Mouse (Mus musculus) erythroblast, embryonic 14.5 days (primary cell): ENCODE data around the gene Slc29a4. TPM values are rescaled to one million over a fixed set of nuclear protein-coding genes. Genes with fewer than 3 reads are reported as not detected.

Experiments used
- H3K27me3 ChIP-seq: 2 replicates; pipeline ENCODE4 v1.6.1; 2012; ENCODE audit warnings: inconsistent platforms; ENCODE audit not compliant: control insufficient read depth
- H3K36me3 ChIP-seq: 2 replicates; pipeline ENCODE4 v1.6.1; 2012; ENCODE audit warnings: mild to moderate bottlenecking, inconsistent platforms; ENCODE audit not compliant: control insufficient read depth
- H3K4me1 ChIP-seq: 2 replicates; pipeline ENCODE4 v1.6.1; 2012; ENCODE audit warnings: inconsistent platforms; ENCODE audit not compliant: control insufficient read depth
- H3K4me3 ChIP-seq: replicated peaks from 2 replicates; pipeline ENCODE3; 2012; ENCODE audit warnings: moderate library complexity, mild to moderate bottlenecking, inconsistent platforms
- H3K9me3 ChIP-seq: 2 replicates; pipeline ENCODE4 v1.6.1; 2012; ENCODE audit warnings: low read length, inconsistent platforms, mixed read lengths; ENCODE audit not compliant: control insufficient read depth
- GATA1 ChIP-seq: IDR thresholded peaks from 2 replicates; pipeline ENCODE4 v1.6.1; 2012; ENCODE audit warnings: low read length, inconsistent platforms, mixed read lengths
- TAL1 ChIP-seq: IDR thresholded peaks from 3 replicates; pipeline ENCODE4 v1.6.1; 2012; ENCODE audit warnings: low read length, inconsistent platforms, mixed read lengths
- polyA plus RNA-seq: library from polyadenylated mRNA; stranded (reverse); fragments of >175 nt; gene quantifications from 2 replicates; pipeline ENCODE4 v1.2.3, GENCODE M21; 2012

Gene Slc29a4
- polyA plus RNA-seq, 1 experiment = not detected

GRCm38 (mm10) chr5:142702511-142703138 lies 10.3 kb downstream of the Slc29a4 start:
- no peak for TF ChIP-seq TAL1
- no peak for TF ChIP-seq GATA1
- H3K36me3 ChIP-seq = no peaks in the 10 kb centered on the region

GRCm38 (mm10) chr5:142703569-142703968 lies 11.3 kb downstream of the Slc29a4 start:
- TF ChIP-seq GATA1 (no peak), TAL1 (no peak)
- Histone ChIP-seq H3K36me3 (no peaks in the 10 kb centered on the region), H3K4me1 (peaks cover 13% of the 10 kb centered on the region), H3K4me3 (no peak overlapping the region), H3K9me3 (peaks cover 9% of the 10 kb centered on the region), H3K27me3 (peaks cover 49% of the 10 kb centered on the region)

More at GRCm38 (mm10) chr5:142702511-142703138, 10.3 kb downstream of the Slc29a4 start:
- Histone ChIP-seq H3K4me1 (peaks cover 13% of the 10 kb centered on the region), H3K27me3 (peaks cover 53% of the 10 kb centered on the region), H3K9me3 (peaks cover 10% of the 10 kb centered on the region), H3K4me3 (peak overlapping the region; percentile 33)

DNA sequence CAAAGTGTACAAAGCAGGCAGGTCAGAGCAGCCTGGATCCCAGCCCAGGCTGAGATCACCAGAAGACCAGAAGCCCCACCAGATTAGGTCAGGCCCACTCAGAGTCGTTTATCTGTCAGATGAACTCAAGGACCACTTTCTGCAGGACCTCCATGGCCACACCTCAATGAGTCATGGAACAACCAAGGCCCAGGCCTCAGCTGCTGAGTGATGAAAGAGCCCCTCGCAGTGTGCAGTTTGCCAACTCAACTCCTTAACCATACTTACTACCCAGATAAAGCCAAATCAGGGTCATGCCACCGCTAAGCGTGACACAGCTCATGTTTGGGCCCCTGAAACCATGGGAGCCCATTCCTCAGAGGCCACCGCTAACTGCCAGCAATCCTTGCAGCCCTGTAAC lies 15.4 kb downstream of the Slc29a4 start:
- no peaks in the 10 kb centered on the region for H3K4me1 ChIP-seq
- no peaks in the 10 kb centered on the region for H3K36me3 ChIP-seq
- peaks cover 11% of the 10 kb centered on the region for H3K9me3 ChIP-seq
- TF ChIP-seq TAL1 = no peak
- no peak for TF ChIP-seq GATA1
- H3K4me3 ChIP-seq = no peak overlapping the region
- peaks cover 19% of the 10 kb centered on the region for H3K27me3 ChIP-seq

- TF ChIP-seq TAL1 (no peak), GATA1 (no peak)
- H3K4me3 ChIP-seq = no peak overlapping the region
- H3K27me3 ChIP-seq = peaks cover 2% of the 10 kb centered on the region; the same call in 1 of the 2 replicates
- no peaks in the 10 kb centered on the region for H3K4me1 ChIP-seq
- H3K36me3 ChIP-seq = no peaks in the 10 kb centered on the region
- H3K9me3 ChIP-seq = peaks cover 14% of the 10 kb centered on the region
Measured at GRCm38 (mm10) chr5:142709436-142709835, 17.1 kb downstream of the Slc29a4 start.

DNA sequence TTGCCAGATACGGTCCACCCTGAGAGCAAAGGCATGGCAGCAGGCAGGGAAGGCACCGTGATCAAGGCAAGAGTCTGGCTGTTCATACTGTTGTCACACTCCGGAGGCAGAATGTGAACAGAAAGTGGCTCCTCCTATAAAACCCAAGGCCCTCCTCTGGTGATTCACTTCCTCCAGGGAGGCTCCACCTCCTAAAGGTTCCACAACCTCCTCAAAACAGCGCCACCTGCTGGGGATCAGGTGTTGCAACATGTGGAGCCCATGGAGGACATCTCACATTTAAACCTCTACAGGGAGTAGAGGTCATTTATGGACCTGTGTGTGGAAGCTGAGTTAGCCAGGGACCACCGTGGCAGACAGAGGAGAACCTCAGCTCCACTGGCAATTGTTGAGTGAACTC lies 20.1 kb downstream of the Slc29a4 start:
- peaks cover 14% of the 10 kb centered on the region for H3K9me3 ChIP-seq
- no peaks in the 10 kb centered on the region for H3K4me1 ChIP-seq
- TF ChIP-seq GATA1 (no peak), TAL1 (no peak)
- H3K36me3 ChIP-seq = no peaks in the 10 kb centered on the region
- no peaks in the 10 kb centered on the region; the same call in 1 of the 2 replicates for H3K27me3 ChIP-seq
- no peak overlapping the region for H3K4me3 ChIP-seq

DNA sequence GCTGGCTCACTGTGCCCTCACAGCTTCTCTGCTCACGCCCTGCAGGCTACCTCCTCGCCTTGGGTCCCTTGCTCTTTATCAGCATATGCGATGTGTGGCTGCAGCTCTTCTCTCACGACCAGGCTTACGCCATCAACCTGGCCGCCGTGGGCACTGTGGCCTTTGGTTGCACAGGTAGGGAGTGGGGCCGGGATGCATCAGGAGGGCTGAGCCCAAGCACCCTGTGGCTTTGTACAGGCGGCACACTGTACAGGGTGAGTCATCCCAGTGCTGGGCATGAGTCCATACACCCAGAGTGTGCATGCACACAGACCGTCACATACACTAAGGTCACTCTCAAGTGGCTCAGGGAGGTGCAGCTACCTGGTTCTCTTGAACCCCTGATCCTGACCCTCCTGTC lies 21.7 kb downstream of the Slc29a4 start:
- peak; percentile 24; the same call in 1 of the 3 replicates for TF ChIP-seq TAL1
- no peak for TF ChIP-seq GATA1
- Histone ChIP-seq H3K27me3 (no peaks in the 10 kb centered on the region; the same call in 1 of the 2 replicates), H3K4me3 (no peak overlapping the region)

GRCm38 (mm10) chr5:142715059-142715458 lies 22.7 kb downstream of the Slc29a4 start:
- H3K36me3 ChIP-seq = no peaks in the 10 kb centered on the region
- no peak for TF ChIP-seq GATA1
- no peaks in the 10 kb centered on the region for H3K4me1 ChIP-seq
- H3K27me3 ChIP-seq = no peaks in the 10 kb centered on the region; the same call in 1 of the 2 replicates
- H3K4me3 ChIP-seq = no peak overlapping the region
- peaks cover 14% of the 10 kb centered on the region for H3K9me3 ChIP-seq

More for the DNA sequence above, 21.7 kb downstream of the Slc29a4 start:
- H3K4me1 ChIP-seq = no peaks in the 10 kb centered on the region
- H3K36me3 ChIP-seq = no peaks in the 10 kb centered on the region
- H3K9me3 ChIP-seq = peaks cover 14% of the 10 kb centered on the region

DNA sequence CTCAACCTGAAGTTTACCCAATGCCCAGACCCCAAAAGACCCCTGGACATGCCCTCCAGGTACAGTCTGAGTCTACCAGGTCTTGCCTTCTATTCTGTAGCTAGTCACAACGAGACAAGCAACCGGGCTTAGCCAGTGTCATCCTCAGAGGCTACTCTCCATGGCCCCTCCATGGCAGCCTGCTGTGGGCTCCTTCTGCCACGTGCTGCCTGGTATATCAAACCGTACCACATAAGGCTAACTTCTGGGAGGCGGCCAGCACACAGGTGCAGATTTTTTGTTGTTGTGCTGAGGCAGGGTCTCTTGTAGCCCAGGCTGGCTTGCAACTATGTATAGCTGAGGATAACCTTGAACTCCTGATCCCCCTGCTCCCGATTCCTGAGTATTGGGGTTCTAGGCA lies 23.7 kb downstream of the Slc29a4 start:
- Histone ChIP-seq H3K36me3 (no peaks in the 10 kb centered on the region), H3K27me3 (no peaks in the 10 kb centered on the region; the same call in 1 of the 2 replicates)
- TF ChIP-seq TAL1 (no peak), GATA1 (no peak)

DNA sequence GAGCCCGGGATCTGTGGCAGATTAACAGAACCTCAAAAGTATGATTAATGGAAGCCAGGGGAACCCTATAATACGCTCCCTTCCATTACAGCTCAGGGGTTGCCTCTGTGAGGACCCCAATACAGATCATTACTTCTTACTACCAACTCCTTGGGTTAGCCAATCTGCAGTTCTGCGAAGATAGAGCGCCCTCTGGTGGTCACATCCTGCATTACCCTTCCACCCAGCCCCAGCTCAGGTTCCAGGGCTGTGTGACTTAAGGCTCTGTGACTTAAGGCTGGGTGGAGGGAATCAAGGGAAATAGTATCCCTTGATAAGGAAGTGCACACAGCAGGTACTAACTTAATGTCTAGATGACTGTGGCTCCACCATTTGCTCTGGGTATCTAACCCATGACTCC lies 25.7 kb downstream of the Slc29a4 start:
- no peaks in the 10 kb centered on the region for H3K4me1 ChIP-seq
- H3K27me3 ChIP-seq = no peaks in the 10 kb centered on the region; the same call in 1 of the 2 replicates

More for the DNA sequence above, 23.7 kb downstream of the Slc29a4 start:
- H3K4me1 ChIP-seq = no peaks in the 10 kb centered on the region
- H3K4me3 ChIP-seq = no peak overlapping the region
- H3K9me3 ChIP-seq = peaks cover 14% of the 10 kb centered on the region

More for the DNA sequence above, 25.7 kb downstream of the Slc29a4 start:
- Histone ChIP-seq H3K36me3 (no peaks in the 10 kb centered on the region), H3K4me3 (no peak overlapping the region), H3K9me3 (no peaks in the 10 kb centered on the region)
- TF ChIP-seq TAL1 (no peak), GATA1 (no peak)
